Mouse (Mus musculus): ENCODE data around the gene Plekhm2.

The Plekhm2 gene

DNA sequence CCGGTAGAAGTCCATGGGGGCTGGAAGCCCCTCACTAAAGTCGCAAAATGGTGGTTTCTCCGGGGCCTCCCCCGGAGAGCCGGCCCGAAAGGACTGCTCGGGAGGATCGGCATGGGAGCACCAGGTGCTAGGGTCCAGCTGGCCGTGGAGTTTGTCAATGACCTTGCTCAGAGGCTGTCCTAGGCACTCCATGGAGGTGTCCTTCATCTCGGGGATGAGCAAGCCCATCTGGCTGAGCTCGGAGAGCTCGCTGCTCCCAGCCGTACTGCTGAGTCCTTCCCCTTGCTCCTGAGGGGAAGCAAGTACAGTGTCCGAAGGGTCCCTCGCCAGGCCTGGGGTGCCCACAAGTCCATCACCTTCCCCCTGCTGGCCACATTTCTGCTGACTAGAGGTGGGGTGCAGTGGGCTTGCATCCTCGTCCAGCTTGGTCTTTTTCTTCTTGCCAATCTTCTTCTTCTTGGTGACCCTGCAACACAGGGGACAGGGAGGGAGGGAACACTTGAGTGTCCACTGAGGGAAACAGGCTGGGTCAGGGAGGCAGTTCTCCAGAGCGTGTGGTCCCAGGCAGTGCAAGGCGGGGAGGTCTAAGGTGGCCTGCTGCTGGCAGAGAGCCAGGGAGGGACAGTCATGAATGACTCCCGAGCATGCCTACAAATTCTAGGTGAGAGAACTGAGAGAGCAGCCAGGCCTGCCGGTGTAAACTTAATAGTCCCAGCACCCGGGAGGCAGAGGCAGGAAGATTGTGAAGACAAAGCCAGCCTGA is 32.4 kb downstream of the Plekhm2 start:
- in situ Hi-C loops (cut with MboI, MseI) = no loop called here

GRCm38 (mm10) chr4:141631250-141631649 is 33.4 kb downstream of the Plekhm2 start:
- in situ Hi-C loops (cut with MboI, MseI) = no loop called here

GRCm38 (mm10) chr4:141630021-141630420 is 34.7 kb downstream of the Plekhm2 start:
- in situ Hi-C loops (cut with MboI, MseI) = no loop called here

- in situ Hi-C loops (cut with MboI, MseI) = no loop called here
These were observed 36.0 kb downstream of the Plekhm2 start for GRCm38 (mm10) chr4:141628661-141629060.

DNA sequence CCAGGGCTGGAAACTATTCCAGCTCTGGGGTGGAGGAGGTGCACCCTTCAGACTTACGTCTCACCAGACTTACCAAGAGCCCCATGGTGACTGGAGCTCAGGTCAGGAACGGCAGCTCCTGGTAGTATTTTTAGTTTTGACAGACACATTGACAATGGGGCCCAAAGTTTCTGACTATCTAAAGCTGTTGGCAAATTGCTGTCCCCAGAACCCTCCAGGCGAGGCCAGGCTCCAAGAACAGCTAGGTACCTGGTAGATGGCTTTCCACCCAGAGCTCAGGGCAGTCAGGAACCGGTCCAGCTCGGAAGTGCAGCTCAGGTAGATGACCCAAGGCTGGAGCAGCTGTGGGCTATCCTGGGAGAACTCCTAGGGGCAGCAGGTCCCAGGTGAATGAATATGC is 37.2 kb downstream of the Plekhm2 start:
- in situ Hi-C loops (cut with MboI, MseI) = no loop called here

DNA sequence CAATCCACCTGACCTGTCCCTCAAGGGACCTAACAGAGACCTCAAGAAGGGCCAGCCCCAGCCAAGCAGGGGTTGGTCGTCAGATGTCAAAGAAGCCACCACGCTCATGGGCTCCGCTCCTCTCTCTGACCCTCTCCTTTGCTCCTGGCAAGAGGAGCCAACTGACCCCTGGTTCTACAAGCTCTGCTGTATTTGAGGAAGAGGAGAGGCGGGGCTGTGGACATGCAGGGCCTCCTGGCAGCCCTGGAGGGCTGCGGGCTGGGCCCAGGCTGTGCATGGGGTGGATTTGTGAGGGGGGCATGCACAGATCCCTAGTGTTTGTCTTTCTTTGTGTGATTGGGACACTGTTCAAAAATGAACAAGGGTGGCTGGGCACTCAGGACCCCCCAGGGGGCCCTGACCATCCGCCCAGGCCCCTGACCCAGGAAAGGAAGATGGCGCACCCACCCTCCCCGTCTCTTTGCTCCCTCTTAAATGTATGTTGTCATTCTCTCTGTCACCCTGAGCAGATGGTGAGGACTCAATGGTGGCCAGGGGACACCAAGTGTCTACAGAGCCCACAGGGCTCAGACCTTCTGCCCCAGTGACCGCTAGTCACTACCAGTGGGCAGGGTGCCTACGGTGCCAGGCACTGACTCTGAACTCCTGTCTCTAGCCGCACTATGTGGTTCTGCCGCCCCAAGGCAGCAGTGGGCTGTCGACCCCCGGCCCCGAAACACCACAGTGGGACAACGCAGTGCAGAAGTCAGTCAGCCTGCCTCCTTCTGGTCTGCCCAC is 38.7 kb downstream of the Plekhm2 start:
- in situ Hi-C loops (cut with MboI, MseI) = no loop called here

GRCm38 (mm10) chr4:141624983-141625773 is 39.5 kb downstream of the Plekhm2 start:
- in situ Hi-C loops (cut with MboI, MseI) = no loop called here

DNA sequence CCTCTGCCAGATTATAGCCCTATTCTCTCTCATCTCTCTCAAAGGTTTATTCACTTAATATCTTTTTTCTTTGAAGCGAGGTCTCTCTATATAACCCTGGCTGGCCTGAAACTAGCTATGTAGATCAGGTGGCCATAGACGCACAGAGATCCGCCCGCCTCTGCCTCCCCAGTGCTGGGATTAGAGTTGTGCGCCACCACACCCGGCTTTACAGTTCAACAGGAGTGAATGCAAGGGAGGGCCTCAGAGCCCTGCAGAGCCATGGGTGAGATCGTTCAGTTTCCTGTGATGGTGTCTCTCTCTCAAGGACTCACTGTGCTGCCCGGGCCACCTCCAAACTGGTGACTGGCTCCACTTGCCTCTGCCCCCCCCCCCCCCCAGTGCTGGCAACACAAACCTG is 40.6 kb downstream of the Plekhm2 start:
- in situ Hi-C loops (cut with MboI, MseI) = no loop called here

- in situ Hi-C loops (cut with MboI, MseI) = no loop called here
These were observed 41.0 kb downstream of the Plekhm2 start, which contains the start of gene Slc25a34 for GRCm38 (mm10) chr4:141623666-141624065. TSS of gene Slc25a34 (minus strand) at chr4:141623821.

- in situ Hi-C loops (cut with MboI, MseI) = no loop called here
These were observed 41.7 kb downstream of the Plekhm2 start for GRCm38 (mm10) chr4:141623037-141623436.

DNA sequence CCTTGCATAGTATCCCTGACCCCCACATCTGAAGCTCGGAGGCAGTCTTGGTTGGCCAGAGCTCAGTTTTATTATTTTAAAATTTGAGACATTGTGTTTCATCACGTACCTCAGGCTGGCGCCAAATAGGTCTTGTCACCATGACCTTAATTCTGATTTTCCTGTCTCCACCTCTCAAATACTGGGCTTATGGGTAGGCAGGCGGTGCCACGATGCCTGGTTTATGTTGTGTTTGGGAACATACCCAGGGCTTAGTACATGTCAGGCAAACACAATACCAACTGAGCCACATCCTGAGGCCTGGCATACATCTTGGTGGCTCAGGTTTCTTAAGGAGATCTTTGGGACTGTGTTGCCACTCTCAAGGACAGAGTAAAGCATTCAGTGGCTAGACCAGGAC is 42.1 kb downstream of the Plekhm2 start:
- in situ Hi-C loops (cut with MboI, MseI) = no loop called here

GRCm38 (mm10) chr4:141622091-141622490 is 42.6 kb downstream of the Plekhm2 start:
- in situ Hi-C loops (cut with MboI, MseI) = no loop called here

DNA sequence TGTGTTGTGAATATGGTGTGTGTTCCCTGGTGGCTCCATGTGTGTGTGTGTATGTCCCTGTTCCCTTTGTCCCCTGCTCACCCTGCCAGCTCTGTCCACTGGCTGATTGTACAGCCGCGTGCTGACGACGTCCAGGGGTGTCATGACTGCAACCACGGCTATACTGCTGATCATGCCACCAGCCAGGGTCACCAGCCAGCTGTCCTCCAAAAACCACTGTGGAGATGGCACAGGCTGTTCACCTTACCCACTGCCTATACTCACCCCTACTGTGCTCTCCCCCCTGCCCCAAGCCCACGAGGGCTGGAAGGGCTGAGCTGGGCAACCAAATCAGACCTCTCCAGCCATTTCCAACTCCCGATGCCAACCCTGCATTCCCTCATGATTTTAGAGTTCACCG is 43.4 kb downstream of the Plekhm2 start:
- in situ Hi-C loops (cut with MboI, MseI) = no loop called here

DNA sequence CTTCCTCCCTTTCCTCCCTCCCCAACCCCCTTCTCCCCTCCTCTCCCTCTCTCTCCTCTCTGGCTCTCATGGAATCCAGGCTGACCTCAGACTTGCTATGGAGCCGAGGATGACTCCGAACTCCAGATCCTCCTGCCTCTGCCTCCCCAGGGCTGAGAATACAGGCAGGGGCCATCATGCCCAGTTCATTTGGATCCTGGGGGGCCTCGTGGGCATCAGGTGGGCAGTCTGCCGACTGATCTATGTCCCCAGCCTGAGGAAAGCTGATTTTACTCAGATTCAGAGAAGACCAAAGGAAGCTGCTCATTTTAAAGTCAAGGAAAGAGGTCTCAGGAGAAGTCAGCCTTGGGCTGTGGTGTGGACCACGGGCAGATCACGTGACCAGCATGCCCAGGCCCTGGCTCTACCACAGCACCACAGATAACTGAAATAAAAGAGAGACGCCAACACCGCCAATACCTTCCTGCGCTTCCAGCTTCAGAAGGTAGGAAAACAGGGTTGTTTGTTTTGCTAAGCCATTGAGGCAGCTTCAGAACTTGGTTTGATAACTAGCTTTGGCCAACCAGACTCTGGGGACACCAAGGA is 45.3 kb downstream of the Plekhm2 start:
- in situ Hi-C loops (cut with MboI, MseI) = loop anchor here (10.0 kb wide), 2 partner anchors 225 to 925 kb away; partner anchors contain the start of gene Ctrc

- in situ Hi-C loops (cut with MboI, MseI) = loop anchor here (10.0 kb wide), 2 partner anchors 226 to 926 kb away; partner anchors contain the start of gene Ctrc
These were observed 46.0 kb downstream of the Plekhm2 start, which contains the start of gene Tmem82 for GRCm38 (mm10) chr4:141618565-141619243. TSS of gene Tmem82 (minus strand) at chr4:141618633.

DNA sequence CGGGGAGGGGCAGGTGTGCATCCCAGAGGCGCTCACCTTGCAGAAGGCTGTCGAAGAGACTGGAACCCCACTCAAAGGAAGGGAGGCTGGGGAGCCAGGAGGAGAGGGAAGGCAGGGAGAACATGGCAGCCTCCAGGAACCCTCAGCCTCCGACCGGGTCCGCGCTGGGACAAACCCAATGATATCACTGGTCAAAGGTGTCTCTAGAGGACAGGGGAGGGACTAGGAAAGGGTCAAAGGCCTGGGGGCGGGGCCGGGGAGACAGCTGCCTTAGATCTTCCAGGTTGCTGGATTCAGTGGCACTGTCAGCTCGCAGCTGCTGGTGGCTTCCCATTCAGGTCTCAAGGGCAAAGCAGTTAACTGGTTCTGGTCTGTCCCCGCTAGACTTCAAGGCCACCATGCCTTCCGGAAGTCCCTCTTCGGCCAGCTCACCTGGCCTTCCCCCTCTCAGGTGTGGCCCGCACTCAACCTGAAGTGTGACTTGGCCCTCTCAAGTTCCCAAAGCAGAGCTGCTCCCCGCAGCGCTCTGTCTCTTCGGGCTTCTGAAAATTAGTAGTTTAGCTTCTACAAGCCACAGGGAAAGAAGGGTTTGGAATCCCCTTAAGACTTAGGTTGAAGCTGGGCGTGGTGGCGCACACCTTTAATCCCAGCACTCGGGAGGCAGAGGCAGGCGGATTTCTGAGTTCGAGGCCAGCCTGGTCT is 46.7 kb downstream of the Plekhm2 start:
- in situ Hi-C loops (cut with MboI, MseI) = loop anchor here (10.0 kb wide), 2 partner anchors 227 to 927 kb away; partner anchors contain the start of gene Ctrc

DNA sequence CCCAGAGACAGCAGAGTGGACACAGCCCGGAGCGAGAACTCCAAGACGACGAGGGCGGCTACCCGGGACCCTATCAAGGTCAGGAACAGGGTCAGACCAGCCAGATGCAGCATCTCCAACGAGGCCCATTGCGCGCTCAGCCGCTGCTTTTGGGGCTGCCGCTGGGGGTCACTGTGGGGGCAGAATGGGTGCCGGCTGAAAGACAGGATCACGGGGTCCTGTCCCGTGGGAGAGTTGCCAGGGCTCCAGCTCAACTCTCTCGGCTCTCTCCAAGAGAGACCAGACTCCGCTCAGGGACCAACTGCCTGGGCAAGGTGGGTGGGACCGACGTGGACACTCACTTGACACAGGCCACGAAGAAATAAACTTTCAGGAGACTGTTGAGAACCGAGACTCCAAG is 47.4 kb downstream of the Plekhm2 start:
- in situ Hi-C loops (cut with MboI, MseI) = loop anchor here (10.0 kb wide), 2 partner anchors 228 to 928 kb away; partner anchors contain the start of gene Ctrc

GRCm38 (mm10) chr4:141616811-141617210 is 47.9 kb downstream of the Plekhm2 start:
- in situ Hi-C loops (cut with MboI, MseI) = loop anchor here (10.0 kb wide), 2 partner anchors 228 to 928 kb away; partner anchors contain the start of gene Ctrc

DNA sequence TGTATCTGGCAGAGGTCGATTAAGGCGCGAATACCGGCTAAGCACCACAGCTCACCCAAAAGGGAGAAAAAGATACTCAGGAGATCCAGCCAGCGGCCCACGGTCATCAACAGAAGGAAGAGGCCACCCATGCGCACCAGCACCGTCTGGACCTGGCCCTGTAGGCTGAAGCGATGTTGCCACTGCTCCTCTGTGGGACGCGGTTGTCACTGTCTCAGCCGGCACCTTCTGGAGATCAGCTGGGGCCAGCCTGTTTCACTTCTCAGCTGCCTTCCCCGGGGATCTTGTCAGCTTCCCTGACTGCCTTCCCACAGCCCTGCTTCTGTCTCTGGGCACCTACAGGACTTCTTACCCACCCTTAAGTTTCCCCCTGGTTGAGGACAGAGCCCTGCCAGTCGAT is 49.8 kb downstream of the Plekhm2 start:
- in situ Hi-C loops (cut with MboI, MseI) = loop anchor here (10.0 kb wide), 2 partner anchors 230 to 930 kb away; partner anchors contain the start of gene Ctrc

DNA sequence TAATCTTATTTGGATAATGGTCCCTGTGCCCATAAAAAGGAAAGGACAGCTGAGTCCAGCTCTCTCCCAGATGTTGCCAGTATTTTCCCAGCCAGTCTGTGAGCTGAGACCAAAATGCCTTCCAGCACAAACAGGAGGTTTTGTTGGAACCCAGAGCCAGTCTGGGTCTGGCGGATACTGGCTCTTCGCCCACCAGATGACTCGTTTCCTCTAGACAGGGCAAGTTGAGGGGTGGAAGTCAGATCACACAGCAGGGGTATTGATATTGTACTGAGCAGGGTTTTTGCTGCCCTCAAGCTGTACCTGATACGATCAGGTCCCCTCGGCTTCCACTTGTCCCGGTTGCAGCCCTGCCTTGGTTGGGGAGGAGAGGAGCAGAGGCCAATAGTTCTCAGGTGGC is 55.2 kb downstream of the Plekhm2 start:
- in situ Hi-C loops (cut with MboI, MseI) = no loop called here
